Mouse (Mus musculus) layer of hippocampus, adult 18-20 months (tissue): ENCODE results near the gene Clstn1. TPM values are rescaled to one million over a fixed set of nuclear protein-coding genes. Genes with fewer than 3 reads are reported as not detected.

ENCODE experiments used
- DNase-seq, 2 experiments: peaks; one replicate each; pipeline ENCODE4 v3.0.0; 2022; ENCODE audit warnings: low spot score in 2 of 2
- total RNA-seq, 2 experiments: library from RNA; stranded (reverse); gene quantifications; 2 replicates each; pipeline ENCODE4 v1.2.3; 2021

Clstn1 gene
- total RNA-seq, 2 experiments from 2014 or later = 839 to 867 TPM

GRCm38 (mm10) chr4:149564452-149565407, 21.5 kb upstream of the Clstn1 start:
- peak in 1 of 2 experiments; percentile 70 for DNase-seq

- no peak for DNase-seq
These were observed 18.7 kb upstream of the Clstn1 start for GRCm38 (mm10) chr4:149567432-149568026.

GRCm38 (mm10) chr4:149568622-149569021, 17.6 kb upstream of the Clstn1 start:
- DNase-seq = no peak

- peak in 1 of 2 experiments; percentile 36 for DNase-seq
These were observed 16.3 kb upstream of the Clstn1 start for GRCm38 (mm10) chr4:149569781-149570497.

GRCm38 (mm10) chr4:149570498-149570863, 15.8 kb upstream of the Clstn1 start:
- no peak for DNase-seq

GRCm38 (mm10) chr4:149571209-149571608, 15.1 kb upstream of the Clstn1 start:
- no peak for DNase-seq

- no peak for DNase-seq
These were observed 14.6 kb upstream of the Clstn1 start for GRCm38 (mm10) chr4:149571651-149572149.

- no peak for DNase-seq
These were observed 13.8 kb upstream of the Clstn1 start for GRCm38 (mm10) chr4:149572446-149572845.

- no peak for DNase-seq
These were observed 13.4 kb upstream of the Clstn1 start for GRCm38 (mm10) chr4:149572851-149573250.

GRCm38 (mm10) chr4:149574391-149574821, 11.9 kb upstream of the Clstn1 start:
- no peak for DNase-seq

- DNase-seq = no peak
These were observed 10.2 kb upstream of the Clstn1 start for GRCm38 (mm10) chr4:149576061-149576460.

- no peak for DNase-seq
These were observed 9.2 kb upstream of the Clstn1 start for GRCm38 (mm10) chr4:149576993-149577548.

GRCm38 (mm10) chr4:149578085-149578681, 8.1 kb upstream of the Clstn1 start:
- DNase-seq = no peak

- DNase-seq = no peak
These were observed 7.4 kb upstream of the Clstn1 start for GRCm38 (mm10) chr4:149578831-149579230.

GRCm38 (mm10) chr4:149585236-149585635, 1.0 kb upstream of the Clstn1 start:
- DNase-seq = no peak

- peak; percentile 32 to 56 for DNase-seq
These were observed 721 bp downstream of the Clstn1 start for GRCm38 (mm10) chr4:149586783-149587595.

- DNase-seq = peak; percentile 32 to 64
These were observed 1.4 kb downstream of the Clstn1 start for GRCm38 (mm10) chr4:149587596-149588168.

GRCm38 (mm10) chr4:149590200-149590599, 3.9 kb downstream of the Clstn1 start:
- DNase-seq = no peak

GRCm38 (mm10) chr4:149591486-149591885, 5.2 kb downstream of the Clstn1 start:
- DNase-seq = no peak
